Mouse (Mus musculus) heart, postnatal 0 days (tissue): ENCODE measurements around the gene Cdc25a. TPM values are rescaled to one million over a fixed set of nuclear protein-coding genes. Genes with fewer than 3 reads are reported as not detected.
A peak's percentile ranks its signal among the peaks of the same experiment; 100 is the strongest.

Source experiments
- ATAC-seq: fragments of 200-750 bp; cut with Nextera tagmentation; 2 replicates; pipeline ENCODE4 v1.8.0; 2017; ENCODE audit warnings: low read depth, moderate number of reproducible peaks, moderate library complexity; ENCODE audit not compliant: insufficient read depth
- DNase-seq: peaks from one replicate; pipeline ENCODE4 v3.0.0-alpha.2; 2016; ENCODE audit warnings: low spot score
- H3K27ac ChIP-seq: fragments of 300-500 bp; sonication (generic); 2 replicates; pipeline ENCODE4 v1.5.1; 2014; ENCODE audit warnings: low read depth, mild to moderate bottlenecking
- H3K27me3 ChIP-seq: fragments of 300-500 bp; sonication (generic); 2 replicates; pipeline ENCODE4 v1.6.1; 2014; ENCODE audit warnings: low read length, mixed read lengths; ENCODE audit not compliant: control insufficient read depth, insufficient read depth
- H3K36me3 ChIP-seq: fragments of 300-500 bp; sonication (generic); replicated peaks from 2 replicates; pipeline ENCODE4 v1.6.1; 2014; ENCODE audit warnings: low read length, mixed read lengths; ENCODE audit not compliant: control insufficient read depth, insufficient read depth
- H3K4me1 ChIP-seq: fragments of 300-500 bp; sonication (generic); 2 replicates; pipeline ENCODE4 v1.6.1; 2014; ENCODE audit warnings: antibody characterized with exemption; ENCODE audit not compliant: control insufficient read depth, insufficient read depth
- H3K4me2 ChIP-seq: fragments of 300-500 bp; sonication (generic); 2 replicates; pipeline ENCODE4 v1.6.1; 2014; ENCODE audit warnings: low read depth, mild to moderate bottlenecking, low read length, moderate library complexity
- H3K4me3 ChIP-seq: fragments of 300-500 bp; sonication (generic); 2 replicates; pipeline ENCODE4 v1.5.1; 2014; ENCODE audit warnings: low read depth, low read length
- H3K9ac ChIP-seq: fragments of 300-500 bp; sonication (generic); replicated peaks from 2 replicates; pipeline ENCODE4 v1.6.1; 2014; ENCODE audit warnings: low read depth, low read length, mixed read lengths
- H3K9me3 ChIP-seq: fragments of 300-500 bp; sonication (generic); replicated peaks from 2 replicates; pipeline ENCODE4 v1.6.1; 2016; ENCODE audit warnings: low read length; ENCODE audit not compliant: control insufficient read depth
- CTCF ChIP-seq: IDR thresholded peaks from 2 replicates; pipeline ENCODE4 v1.5.1; 2016; ENCODE audit warnings: antibody characterized with exemption, control low read depth, low read depth
- EP300 ChIP-seq: IDR thresholded peaks from 2 replicates; pipeline ENCODE4 v1.6.1; 2016; ENCODE audit warnings: antibody characterized with exemption, low read depth
- whole genome bisulfite sequencing: fragments of 180-500 bp; shearing (Covaris S2); extraction: QIAGEN DNeasy Blood & Tissue Kit; methylation state at CpG from one replicate; pipeline ENCODE4 v1.1.7; 2014; 5-methylcytosine and 5-hydroxymethylcytosine counted together
- polyA plus RNA-seq: library from polyadenylated mRNA; unstranded; fragments of >200 nt; fragmentation: Nextera tagmentation; extraction: Ambion mirVana; gene quantifications from 2 replicates; pipeline ENCODE4 v1.2.1, GENCODE M21; 2015
- total RNA-seq: library from RNA; depleted of rRNA; stranded (reverse); fragments of >200 nt; gene quantifications from 2 replicates; pipeline ENCODE4 v1.2.3, GENCODE M21; 2014; ENCODE audit warnings: low replicate concordance

Gene Cdc25a
- total and polyA plus RNA-seq, 2 experiments from 2014 or later, result 7.0 to 14.3 TPM

DNA sequence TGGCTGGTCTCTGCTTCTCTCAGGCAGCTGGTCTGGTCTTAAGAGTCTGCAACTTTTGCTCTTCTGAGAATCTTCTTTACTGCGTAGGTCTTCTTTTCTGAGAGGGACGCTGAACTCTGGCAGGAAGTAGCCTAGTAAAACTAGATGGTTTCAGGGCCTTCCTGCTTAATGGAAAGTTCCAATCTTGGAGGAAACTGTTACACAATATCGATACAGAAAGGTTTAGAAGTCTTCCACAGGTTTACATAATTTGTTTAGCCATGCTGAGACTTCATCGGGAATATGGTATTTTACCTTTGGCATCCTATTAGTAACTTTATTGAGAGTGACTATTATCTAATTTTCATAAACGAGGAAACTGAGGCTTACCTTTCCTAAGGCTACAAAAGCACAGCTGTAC is 54.7 kb downstream of the Cdc25a start:
- DNase-seq, result no peak
- Histone ChIP-seq H3K4me2 (no peak overlapping the region), H3K4me3 (no peak overlapping the region), H3K9me3 (no peaks in the 10 kb centered on the region), H3K36me3 (no peaks in the 10 kb centered on the region), H3K27me3 (no peaks in the 10 kb centered on the region), H3K9ac (no peak overlapping the region), H3K4me1 (peaks cover 13% of the 10 kb centered on the region; the same call in 1 of the 2 replicates), H3K27ac (no peak overlapping the region)
- ATAC-seq, result no peak
- 91% methylated on average over 5 of the region's 5 CpGs for WGBS
- TF ChIP-seq CTCF (no peak), EP300 (no peak)

DNA sequence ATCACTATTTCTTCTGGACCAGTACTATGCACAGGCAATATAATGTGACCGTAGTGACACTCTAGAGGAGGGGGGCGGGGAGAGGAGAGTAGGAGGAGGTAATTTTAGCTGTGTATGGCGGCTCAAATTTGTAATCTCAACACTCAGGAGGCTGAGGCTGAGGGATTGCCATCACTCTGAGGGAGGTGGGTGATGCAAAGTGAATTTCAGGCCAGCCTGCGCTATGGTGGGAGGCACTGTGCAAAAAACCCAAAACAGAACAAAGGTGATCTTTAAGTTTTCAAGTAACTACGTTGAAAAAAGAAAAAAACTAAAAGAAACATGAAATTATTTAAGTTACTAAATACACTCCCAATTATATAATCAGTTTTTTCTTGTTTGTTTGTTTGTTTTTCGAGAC is 55.4 kb downstream of the Cdc25a start:
- TF ChIP-seq EP300, result no peak
- TF ChIP-seq CTCF, result no peak
- no peak for DNase-seq
- Histone ChIP-seq H3K9me3 (no peaks in the 10 kb centered on the region), H3K4me2 (peak overlapping the region; percentile 67), H3K4me1 (peaks cover 17% of the 10 kb centered on the region; the same call in 1 of the 2 replicates), H3K36me3 (no peaks in the 10 kb centered on the region), H3K27me3 (no peaks in the 10 kb centered on the region), H3K4me3 (peak overlapping the region; percentile 92), H3K9ac (peak overlapping the region; percentile 94; the same call in 1 of the 2 replicates), H3K27ac (peak overlapping the region; percentile 97)
- ATAC-seq, result no peak
- WGBS, result 69% methylated on average over 6 of the region's 6 CpGs

DNA sequence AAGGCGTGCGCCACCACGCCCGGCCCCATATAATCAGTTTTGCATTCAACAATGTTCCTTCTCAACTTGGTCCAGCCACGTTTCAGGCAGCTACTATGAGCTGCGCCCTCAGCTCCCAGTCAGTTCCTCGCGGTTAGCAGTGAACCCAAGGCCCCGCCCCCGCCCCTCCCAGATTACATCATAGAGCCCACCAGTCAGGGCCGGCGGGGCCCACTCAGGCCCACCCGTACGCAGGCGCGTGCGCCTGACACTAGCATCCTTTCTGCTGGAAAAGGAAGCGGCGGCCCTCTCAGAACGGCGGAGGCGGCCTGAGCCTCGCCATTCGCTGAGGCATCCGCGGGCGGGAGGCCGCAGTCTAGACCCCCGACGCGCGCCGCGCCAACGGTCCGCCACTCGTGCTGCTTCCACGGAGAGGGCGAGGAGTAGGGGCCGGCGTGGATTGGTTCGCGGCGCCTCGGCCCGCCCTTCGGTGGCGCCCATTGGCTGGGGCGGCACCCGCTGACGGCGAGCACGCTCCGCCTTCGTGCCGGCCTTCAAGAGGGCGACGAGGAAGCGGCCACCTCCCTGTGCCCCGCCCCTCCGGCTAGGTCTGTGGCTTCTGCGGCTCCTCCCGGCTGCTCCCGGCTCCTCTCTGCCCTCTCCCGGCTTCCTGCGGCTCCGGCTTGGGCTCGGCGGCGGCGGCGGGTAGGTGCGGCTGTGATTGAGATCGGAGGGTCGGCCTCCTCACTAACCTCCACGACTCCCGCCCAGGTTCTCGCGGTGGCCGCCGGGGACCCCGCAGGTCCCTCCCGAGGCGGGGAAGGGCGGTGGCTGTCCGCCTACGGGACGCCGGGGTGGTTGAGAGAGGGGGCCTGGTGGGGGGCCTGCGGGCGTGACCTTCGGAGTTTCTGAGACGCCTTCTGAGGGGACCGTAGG is 56.1 kb downstream of the Cdc25a start, which contains the start of gene Map4:
Gene Map4, plus strand, starts transcription at position 204 of the 915 bp plus-strand sequence.
- Histone ChIP-seq H3K36me3 (no peaks in the 10 kb centered on the region), H3K4me3 (peak within 1 kb of the TSS; percentile 92), H3K9ac (peak within 1 kb of the TSS; percentile 94), H3K9me3 (no peaks in the 10 kb centered on the region), H3K27ac (peak within 1 kb of the TSS; percentile 97), H3K4me2 (peak within 1 kb of the TSS; percentile 67), H3K4me1 (peaks cover 17% of the 10 kb centered on the region; the same call in 1 of the 2 replicates), H3K27me3 (no peaks in the 10 kb centered on the region)
- ATAC-seq (peak; percentile 95), DNase-seq (peak; percentile 97)
- WGBS, result under 1% methylated on average over 87 of the region's 94 CpGs
- TF ChIP-seq EP300, result peak; percentile 58; the same call in 1 of the 2 replicates
- TF ChIP-seq CTCF, result peak; percentile 39

DNA sequence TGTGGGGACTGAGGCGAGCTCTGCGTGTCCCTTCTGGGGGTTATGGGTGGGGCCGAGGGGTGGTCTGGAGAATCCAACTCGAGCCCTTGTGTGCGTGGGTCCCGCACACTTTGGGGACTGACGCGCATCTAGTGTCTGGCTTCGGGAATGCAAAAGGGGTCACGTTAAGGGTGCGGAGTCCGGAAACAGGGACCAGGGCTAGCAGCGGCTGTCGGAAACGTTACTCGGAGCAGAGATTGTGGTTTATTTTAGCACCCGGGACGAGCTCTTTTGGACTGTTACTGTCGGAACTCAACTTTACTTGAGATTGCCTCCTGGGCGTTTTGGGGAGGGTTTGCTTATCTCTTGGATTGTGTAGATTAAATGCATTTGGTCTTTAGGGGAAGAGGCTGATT is 57.0 kb downstream of the Cdc25a start:
- H3K9me3 ChIP-seq, result no peaks in the 10 kb centered on the region
- H3K4me2 ChIP-seq, result peak overlapping the region; percentile 67
- peak overlapping the region; percentile 97 for H3K27ac ChIP-seq
- ATAC-seq (peak; percentile 11; the same call in 1 of the 2 replicates), DNase-seq (peak; percentile 71)
- H3K9ac ChIP-seq, result peak overlapping the region; percentile 94
- H3K4me1 ChIP-seq, result peaks cover 20% of the 10 kb centered on the region; the same call in 1 of the 2 replicates
- no peak for TF ChIP-seq EP300
- TF ChIP-seq CTCF, result no peak
- H3K36me3 ChIP-seq, result no peaks in the 10 kb centered on the region
- WGBS, result 0% methylated on average over 20 of the region's 20 CpGs
- peak overlapping the region; percentile 92 for H3K4me3 ChIP-seq
- no peaks in the 10 kb centered on the region for H3K27me3 ChIP-seq

- Histone ChIP-seq H3K9me3 (no peaks in the 10 kb centered on the region), H3K4me1 (peaks cover 20% of the 10 kb centered on the region; the same call in 1 of the 2 replicates), H3K9ac (peak overlapping the region; percentile 94), H3K36me3 (no peaks in the 10 kb centered on the region), H3K27me3 (no peaks in the 10 kb centered on the region), H3K27ac (peak overlapping the region; percentile 97), H3K4me3 (peak overlapping the region; percentile 92), H3K4me2 (peak overlapping the region; percentile 67)
- no peak for TF ChIP-seq CTCF
- TF ChIP-seq EP300, result no peak
- DNase-seq (peak; percentile 91), ATAC-seq (peak; percentile 35)
- WGBS, result under 1% methylated on average over 12 of the region's 12 CpGs
These were observed 57.5 kb downstream of the Cdc25a start for GRCm38 (mm10) chr9:109932756-109933375.
